Mouse (Mus musculus): ENCODE results near the gene Homer3. TPM values are rescaled to one million over a fixed set of nuclear protein-coding genes. Genes with fewer than 3 reads are reported as not detected.

Gene Homer3
- polyA plus RNA-seq, 1 experiment from 2014 or later: 120 TPM

DNA sequence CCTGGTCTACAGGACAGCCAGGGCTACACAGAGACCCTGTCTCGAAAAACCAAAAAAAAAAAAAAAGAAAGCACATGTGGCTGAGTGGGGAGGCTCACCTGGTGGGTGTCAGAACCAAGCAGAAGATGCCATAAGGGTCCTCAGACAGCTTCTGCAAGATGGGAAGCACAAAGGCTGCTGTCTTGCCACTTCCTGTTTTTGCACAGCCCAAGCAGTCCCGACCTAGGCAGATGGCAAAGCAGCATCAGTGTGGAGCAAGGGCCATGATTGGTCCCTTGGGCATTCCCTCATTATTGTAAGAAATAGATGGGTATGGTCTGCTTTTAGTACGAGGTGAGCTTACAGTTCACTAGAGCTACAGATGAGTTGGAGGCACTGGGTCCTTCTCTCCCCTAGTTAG is 18.3 kb downstream of the Homer3 start:
- DNase-seq (ENCODE audit: extremely low spot score, low spot score): no peak
- Histone ChIP-seq H3K36me3 (replicated peaks) (peaks cover 67% of the 10 kb centered on the region), H3K9me3 (no peaks in the 10 kb centered on the region), H3K4me1 (peaks cover 24% of the 10 kb centered on the region), H3K27ac (no peak overlapping the region), H3K27me3 (ENCODE audit: poor library complexity, severe bottlenecking) (no peaks in the 10 kb centered on the region), H3K4me3 (peak overlapping the region; percentile 92)
- 88% methylated on average over 3 of the region's 3 CpGs for WGBS

DNA sequence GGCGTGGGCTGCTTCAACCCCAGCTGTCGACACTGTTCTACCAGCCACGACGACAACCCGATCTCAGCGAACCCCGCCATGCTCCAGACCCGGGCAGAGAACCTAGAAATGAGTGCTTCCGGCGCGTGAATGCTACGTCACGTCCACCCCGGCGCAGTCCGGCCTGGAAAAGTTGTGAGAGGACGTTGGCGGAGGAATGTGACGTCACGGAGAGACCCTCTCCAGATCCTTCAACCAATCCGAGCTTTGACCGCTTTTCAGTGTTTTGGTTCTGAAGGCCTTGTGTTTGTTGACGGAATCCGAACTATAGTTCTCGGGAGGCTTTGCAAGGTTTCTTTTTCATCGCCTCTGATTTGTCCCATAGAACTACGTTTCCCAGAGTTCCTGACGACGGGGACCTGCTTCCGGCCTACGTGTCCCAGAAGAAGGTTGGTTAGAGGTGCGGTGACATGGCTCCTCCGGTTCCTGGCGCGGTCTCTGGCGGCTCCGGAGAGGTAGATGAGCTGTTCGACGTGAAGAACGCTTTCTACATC is 19.8 kb downstream of the Homer3 start, which contains the start of the genes Ddx49 and Cope:
Ddx49 (minus strand) TSS at position 132 of the 533 bp plus-strand sequence.
Cope (plus strand) TSS at position 161 of the 533 bp plus-strand sequence.
- Histone ChIP-seq H3K4me1 (peaks cover 24% of the 10 kb centered on the region), H3K4me3 (peak within 1 kb of the TSS; percentile 92), H3K27me3 (ENCODE audit: poor library complexity, severe bottlenecking) (no peaks in the 10 kb centered on the region), H3K36me3 (replicated peaks) (peaks cover 67% of the 10 kb centered on the region), H3K27ac (peak within 1 kb of the TSS; percentile 88), H3K9me3 (no peaks in the 10 kb centered on the region)
- DNase-seq (ENCODE audit: extremely low spot score, low spot score): peak; percentile 96
- under 1% methylated on average over 40 of the region's 40 CpGs for WGBS

DNA sequence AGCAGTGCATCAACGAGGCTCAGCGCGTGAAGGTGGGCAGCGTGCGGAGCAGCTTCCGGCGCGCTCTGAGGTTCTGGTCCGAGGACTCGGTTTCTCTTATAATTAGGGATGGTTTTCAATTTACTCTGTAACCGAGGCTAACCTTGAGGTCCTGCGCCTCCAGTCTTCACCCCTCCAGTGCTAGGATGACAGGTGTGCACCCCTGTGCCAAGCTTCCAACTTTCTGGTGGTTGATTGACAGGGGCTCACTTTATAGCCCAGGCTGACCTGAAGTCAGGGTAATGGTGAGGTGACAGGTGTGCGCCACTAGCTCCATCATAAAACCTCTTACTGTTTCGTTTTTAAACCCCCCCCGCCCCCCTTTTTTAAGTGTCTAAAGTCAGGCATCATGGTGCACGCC is 20.3 kb downstream of the Homer3 start:
- H3K4me3 ChIP-seq: peak overlapping the region; percentile 92
- no peak for DNase-seq (ENCODE audit: extremely low spot score, low spot score)
- peaks cover 67% of the 10 kb centered on the region for H3K36me3 ChIP-seq (replicated peaks)
- no peaks in the 10 kb centered on the region for H3K27me3 ChIP-seq (ENCODE audit: poor library complexity, severe bottlenecking)
- H3K4me1 ChIP-seq: peaks cover 24% of the 10 kb centered on the region
- H3K27ac ChIP-seq: peak overlapping the region; percentile 88
- no peaks in the 10 kb centered on the region for H3K9me3 ChIP-seq
- WGBS: 5% methylated on average over 16 of the region's 16 CpGs

DNA sequence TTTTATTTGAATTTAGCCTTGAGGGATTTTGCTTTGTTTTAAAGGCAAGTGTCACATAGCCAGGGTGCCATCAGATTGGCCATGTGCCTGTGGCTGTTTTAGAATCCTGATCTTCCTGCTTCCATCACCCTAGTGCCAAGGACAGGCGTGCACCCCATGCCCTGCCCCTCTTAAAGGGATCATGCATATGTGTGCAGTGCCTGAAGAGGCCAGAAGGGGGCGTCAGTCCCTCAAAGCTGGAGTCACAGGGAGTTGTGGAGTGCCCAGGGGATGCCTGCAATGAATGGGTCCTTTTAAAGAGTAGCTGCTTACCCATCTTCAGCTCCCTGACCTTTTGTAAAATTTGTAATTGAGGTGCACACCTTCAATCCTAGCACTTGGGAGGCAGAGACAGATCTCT is 26.7 kb downstream of the Homer3 start:
- Histone ChIP-seq H3K36me3 (replicated peaks) (peaks cover 94% of the 10 kb centered on the region), H3K9me3 (no peaks in the 10 kb centered on the region), H3K27me3 (ENCODE audit: poor library complexity, severe bottlenecking) (peaks cover 8% of the 10 kb centered on the region; the same call in 1 of the 2 replicates), H3K4me3 (no peak overlapping the region), H3K27ac (no peak overlapping the region), H3K4me1 (no peaks in the 10 kb centered on the region)
- WGBS: 38% methylated on average over 2 of the region's 2 CpGs
- no peak for DNase-seq (ENCODE audit: extremely low spot score, low spot score)

DNA sequence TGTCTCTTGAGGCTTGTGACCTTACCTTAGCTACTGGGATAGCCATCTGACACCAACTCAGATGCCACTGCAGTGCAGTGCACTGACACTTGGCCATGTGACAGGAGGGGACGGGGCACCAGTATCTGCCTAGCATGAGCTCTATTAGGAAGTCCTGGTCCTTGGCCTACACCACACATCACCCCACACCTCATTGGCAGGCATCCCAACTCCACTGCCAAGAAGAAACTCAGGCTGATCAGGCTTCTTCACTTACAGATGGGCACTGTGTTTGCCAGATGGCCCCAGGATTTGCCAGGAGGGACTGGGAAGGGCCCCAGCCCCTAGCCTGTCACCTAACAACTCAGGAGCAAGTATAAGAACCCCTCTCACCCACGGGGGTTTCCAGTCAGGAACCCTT is 30.8 kb downstream of the Homer3 start:
- peaks cover 55% of the 10 kb centered on the region for H3K36me3 ChIP-seq (replicated peaks)
- 88% methylated on average over 2 of the region's 2 CpGs for WGBS
- no peak overlapping the region for H3K27ac ChIP-seq
- peaks cover 39% of the 10 kb centered on the region for H3K4me1 ChIP-seq
- H3K9me3 ChIP-seq: no peaks in the 10 kb centered on the region
- DNase-seq (ENCODE audit: extremely low spot score, low spot score): no peak
- H3K4me3 ChIP-seq: no peak overlapping the region
- H3K27me3 ChIP-seq (ENCODE audit: poor library complexity, severe bottlenecking): peaks cover 26% of the 10 kb centered on the region

DNA sequence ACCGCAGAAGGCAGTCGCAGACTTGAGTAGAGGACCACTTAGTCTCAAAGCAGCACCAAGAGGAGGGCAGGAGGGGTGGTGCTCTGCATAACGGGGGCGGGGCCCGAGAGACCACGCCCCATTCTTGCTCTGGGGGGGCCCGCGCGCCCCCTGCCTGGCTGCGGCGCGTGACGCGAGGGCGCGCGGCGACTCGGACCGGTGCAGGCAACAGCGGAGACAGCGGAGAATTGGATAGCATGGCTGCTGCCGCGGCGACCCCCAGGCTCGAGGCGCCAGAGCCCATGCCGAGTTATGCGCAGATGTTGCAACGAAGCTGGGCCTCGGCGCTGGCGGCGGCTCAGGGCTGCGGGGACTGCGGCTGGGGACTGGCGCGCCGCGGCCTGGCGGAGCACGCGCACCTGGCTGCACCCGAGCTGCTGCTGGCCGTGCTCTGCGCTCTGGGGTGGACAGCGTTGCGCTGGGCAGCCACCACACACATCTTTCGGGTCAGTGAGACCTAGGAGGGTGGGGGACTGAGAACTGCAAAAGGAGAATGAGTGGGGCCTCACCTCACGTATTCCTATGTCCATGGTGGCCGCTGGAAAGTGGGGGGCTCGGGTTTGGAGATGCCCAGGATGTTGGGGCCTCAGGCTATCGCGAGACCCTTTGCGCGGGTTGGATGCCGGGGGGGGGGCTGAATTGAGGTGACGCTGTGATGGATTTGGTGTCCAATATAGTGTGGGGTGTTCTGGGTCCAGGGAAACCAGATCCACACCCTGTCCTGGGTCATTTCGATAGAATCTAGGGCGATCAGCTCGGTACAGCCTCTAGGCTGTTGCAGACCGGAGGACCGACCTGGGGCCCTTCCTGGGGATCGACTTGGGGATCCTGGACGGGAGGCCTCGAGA is 33.2 kb downstream of the Homer3 start, which contains the start of gene Cers1:
Cers1 (plus strand) TSS at position 152 of the 887 bp plus-strand sequence.
- Histone ChIP-seq H3K9me3 (no peaks in the 10 kb centered on the region), H3K36me3 (replicated peaks) (peaks cover 42% of the 10 kb centered on the region), H3K27me3 (ENCODE audit: poor library complexity, severe bottlenecking) (peaks cover 26% of the 10 kb centered on the region), H3K4me3 (peak within 1 kb of the TSS; percentile 58), H3K27ac (peak within 1 kb of the TSS; percentile 80), H3K4me1 (peaks cover 39% of the 10 kb centered on the region)
- DNase-seq (ENCODE audit: extremely low spot score, low spot score): peak; percentile 67
- 2% methylated on average over 66 of the region's 66 CpGs for WGBS

DNA sequence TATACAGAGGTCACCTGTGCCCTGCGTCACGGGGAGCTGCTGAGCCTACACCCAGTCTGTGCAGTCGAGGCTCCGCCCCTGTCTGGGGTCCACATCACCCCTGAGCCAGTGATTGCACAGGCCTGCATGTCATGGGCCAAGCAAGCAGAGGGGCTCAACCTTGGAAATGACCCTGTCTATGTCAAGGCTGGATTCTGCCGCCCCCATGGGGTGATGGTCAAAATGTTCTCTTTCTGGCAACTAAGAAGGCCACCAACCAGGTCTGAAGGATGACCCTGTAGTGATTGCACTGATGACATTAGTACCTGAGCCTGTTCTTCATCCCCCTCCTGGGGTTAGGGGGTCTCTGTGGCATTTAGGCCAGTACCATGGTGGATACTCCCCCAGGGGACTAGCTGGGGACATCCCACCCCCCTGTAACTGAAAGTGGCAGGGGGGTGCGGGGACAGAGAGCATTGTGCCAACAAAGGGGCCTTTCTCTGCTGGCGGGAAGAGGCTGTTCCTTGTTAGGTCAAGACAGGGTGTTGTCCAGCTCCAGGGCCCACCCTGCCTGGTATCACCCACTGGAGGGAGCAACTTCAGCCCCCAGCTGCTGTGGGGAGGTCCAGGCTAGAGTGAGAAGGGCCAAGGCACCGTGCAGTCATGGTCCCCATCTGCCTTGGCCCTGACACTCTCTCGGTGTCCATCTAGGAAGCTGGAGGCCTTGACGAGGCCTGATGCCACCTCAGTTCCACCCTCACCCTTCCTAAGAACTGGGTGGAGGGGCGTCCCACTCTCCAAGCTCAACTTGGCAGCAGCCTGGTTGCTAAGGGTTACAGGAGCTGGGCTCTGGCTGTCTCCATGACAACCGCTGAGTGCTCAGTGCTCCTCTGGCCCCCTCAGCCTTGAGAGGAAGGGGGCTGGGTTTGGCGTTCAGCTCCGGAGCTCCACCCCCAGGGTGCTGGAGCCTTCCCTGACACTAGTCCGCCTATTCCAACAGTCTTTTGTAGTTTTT is 34.2 kb downstream of the Homer3 start:
- Histone ChIP-seq H3K4me3 (peak overlapping the region; percentile 58), H3K27me3 (ENCODE audit: poor library complexity, severe bottlenecking) (peaks cover 26% of the 10 kb centered on the region), H3K9me3 (no peaks in the 10 kb centered on the region), H3K27ac (peak overlapping the region; percentile 80), H3K36me3 (replicated peaks) (peaks cover 33% of the 10 kb centered on the region), H3K4me1 (peaks cover 39% of the 10 kb centered on the region)
- WGBS: 9% methylated on average over 15 of the region's 15 CpGs
- DNase-seq (ENCODE audit: extremely low spot score, low spot score): peak; percentile 86

DNA sequence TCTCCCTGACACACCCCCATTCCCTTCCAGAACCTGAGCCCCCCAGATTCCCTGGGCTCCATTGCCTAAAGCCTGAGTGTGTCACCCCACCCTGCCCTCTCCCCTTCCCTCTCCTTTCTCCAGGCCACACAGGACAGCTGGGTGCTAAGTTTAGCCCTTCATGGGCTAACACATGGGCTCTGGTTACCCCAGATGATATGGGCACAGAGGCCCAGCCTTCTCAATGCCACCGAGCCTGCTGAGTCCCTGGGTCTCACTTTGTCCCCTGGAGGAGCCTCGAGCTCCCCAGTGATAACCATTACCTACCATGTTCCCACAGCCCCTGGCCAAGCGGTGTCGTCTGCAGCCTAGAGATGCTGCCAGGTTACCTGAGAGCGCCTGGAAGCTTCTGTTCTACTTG is 35.2 kb downstream of the Homer3 start:
- Histone ChIP-seq H3K4me3 (peak overlapping the region; percentile 58), H3K36me3 (replicated peaks) (peaks cover 22% of the 10 kb centered on the region), H3K27ac (peak overlapping the region; percentile 80), H3K4me1 (peaks cover 39% of the 10 kb centered on the region), H3K27me3 (ENCODE audit: poor library complexity, severe bottlenecking) (peaks cover 26% of the 10 kb centered on the region), H3K9me3 (no peaks in the 10 kb centered on the region)
- WGBS: 86% methylated on average over 5 of the region's 5 CpGs
- DNase-seq (ENCODE audit: extremely low spot score, low spot score): no peak

DNA sequence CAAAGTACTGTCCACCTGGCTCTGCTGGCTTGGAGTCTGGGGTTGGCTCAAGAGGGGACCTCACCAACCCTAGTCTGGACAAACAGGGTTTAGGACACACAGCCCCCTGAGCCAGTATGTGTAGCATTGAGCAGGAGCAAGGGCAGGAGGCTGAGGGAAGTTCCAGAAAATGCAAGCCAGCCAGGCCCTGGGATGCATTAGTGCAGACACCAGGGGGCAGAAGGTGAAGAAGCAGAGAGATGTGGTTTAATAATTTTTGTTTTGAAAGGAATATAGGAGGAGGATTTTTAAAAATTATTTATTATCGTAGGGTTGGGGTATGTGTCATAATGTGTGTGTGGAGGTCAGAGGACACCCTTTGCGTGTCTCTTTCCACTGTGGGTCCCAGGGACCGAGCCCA is 41.1 kb downstream of the Homer3 start:
- DNase-seq (ENCODE audit: extremely low spot score, low spot score): no peak
- Histone ChIP-seq H3K36me3 (replicated peaks) (peaks cover 41% of the 10 kb centered on the region), H3K4me1 (0 out of 2 replicates have a peak, but pooled peaks cover 3% of the 10 kb centered on the region), H3K9me3 (no peaks in the 10 kb centered on the region), H3K27ac (no peak overlapping the region), H3K4me3 (no peak overlapping the region), H3K27me3 (ENCODE audit: poor library complexity, severe bottlenecking) (peaks cover 5% of the 10 kb centered on the region)
- 93% methylated on average over 3 of the region's 3 CpGs for WGBS

DNA sequence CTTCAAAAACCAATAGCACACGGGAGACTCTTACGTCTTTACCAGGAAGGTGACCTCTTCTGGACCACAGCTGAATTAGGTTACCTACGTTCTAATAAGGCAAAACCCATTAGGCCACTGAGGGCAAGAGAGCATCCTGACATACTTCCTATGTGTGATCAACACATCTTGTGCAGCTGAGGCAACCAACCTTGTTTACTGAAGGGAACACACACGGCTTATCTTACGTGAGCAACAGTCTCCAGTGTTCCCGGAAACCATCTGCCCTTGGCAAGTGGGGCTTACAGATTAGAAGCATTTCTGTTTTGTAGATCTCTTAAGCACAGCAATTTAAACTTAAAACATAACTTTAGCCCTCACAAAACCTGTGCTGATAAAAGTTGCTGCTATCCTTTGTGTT is 44.9 kb downstream of the Homer3 start:
- peaks cover 35% of the 10 kb centered on the region for H3K27me3 ChIP-seq (ENCODE audit: poor library complexity, severe bottlenecking)
- H3K4me3 ChIP-seq: no peak overlapping the region
- 92% methylated on average over 6 of the region's 6 CpGs for WGBS
- no peaks in the 10 kb centered on the region for H3K9me3 ChIP-seq
- no peak for DNase-seq (ENCODE audit: extremely low spot score, low spot score)
- peaks cover 41% of the 10 kb centered on the region for H3K4me1 ChIP-seq
- H3K36me3 ChIP-seq (replicated peaks): peaks cover 61% of the 10 kb centered on the region
- no peak overlapping the region for H3K27ac ChIP-seq

DNA sequence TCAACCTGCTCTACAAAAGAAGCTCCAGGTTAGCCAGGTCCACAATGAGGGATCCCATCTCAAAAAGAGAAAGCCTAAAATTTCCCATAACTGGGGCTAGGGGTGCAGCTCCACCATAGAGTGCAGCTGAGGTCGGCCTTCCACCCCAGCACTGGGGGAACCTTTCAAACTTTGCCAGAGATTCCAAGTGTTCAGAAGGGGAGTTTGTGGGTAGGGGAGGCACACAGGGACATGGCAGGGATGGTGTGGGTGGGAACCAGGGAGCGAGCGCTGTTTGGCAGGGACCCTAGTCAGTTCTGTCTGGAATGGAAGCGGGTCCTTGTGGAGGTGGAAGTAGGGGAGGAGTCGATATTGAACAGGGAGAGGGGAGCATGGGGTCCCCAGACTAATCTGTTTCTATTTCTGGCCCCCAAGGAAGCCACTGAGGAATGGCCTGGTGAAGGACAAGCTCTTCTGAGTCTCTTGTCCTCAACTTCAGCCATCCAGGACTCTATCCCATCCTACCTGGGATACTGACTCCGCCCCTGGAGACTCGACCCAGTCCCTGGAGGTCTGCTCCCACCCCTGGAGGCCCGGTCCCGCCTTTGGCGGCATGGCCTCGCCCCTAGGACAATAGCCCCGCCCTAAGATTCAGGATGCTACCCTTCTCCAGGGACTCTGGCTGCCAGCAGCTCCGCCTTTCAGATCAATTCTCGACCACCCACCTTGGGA is 46.7 kb downstream of the Homer3 start, which contains the start of gene Gdf1:
Gdf1 (plus strand) TSS at position 694 of the 711 bp plus-strand sequence.
- Histone ChIP-seq H3K36me3 (replicated peaks) (peaks cover 70% of the 10 kb centered on the region), H3K4me1 (peaks cover 45% of the 10 kb centered on the region), H3K27me3 (ENCODE audit: poor library complexity, severe bottlenecking) (peaks cover 35% of the 10 kb centered on the region), H3K4me3 (peak within 1 kb of the TSS; percentile 40), H3K27ac (peak within 1 kb of the TSS; percentile 45), H3K9me3 (no peaks in the 10 kb centered on the region)
- WGBS: 22% methylated on average over 14 of the region's 14 CpGs
- no peak for DNase-seq (ENCODE audit: extremely low spot score, low spot score)

All from forebrain, embryonic 10.5 days (tissue).